Mouse (Mus musculus) megakaryocyte, embryonic 14.5 days (primary cell): ENCODE results near the gene Ppil6.

Experiments used
- FLI1 ChIP-seq: IDR thresholded peaks from 2 replicates; pipeline ENCODE4 v1.6.1; 2012; ENCODE audit warnings: low read length, inconsistent platforms, mixed read lengths
- GATA1 ChIP-seq: IDR thresholded peaks from 3 replicates; pipeline ENCODE4 v1.6.1; 2012; ENCODE audit warnings: mixed read lengths, low read length, inconsistent platforms, borderline replicate concordance

GRCm38 (mm10) chr10:41467325-41467724 is 22.9 kb upstream of the Ppil6 start:
- TF ChIP-seq FLI1 (no peak), GATA1 (no peak)
